Comparison of ENCODE assay signal across 24 mouse cellular contexts in the genomic region with DNA sequence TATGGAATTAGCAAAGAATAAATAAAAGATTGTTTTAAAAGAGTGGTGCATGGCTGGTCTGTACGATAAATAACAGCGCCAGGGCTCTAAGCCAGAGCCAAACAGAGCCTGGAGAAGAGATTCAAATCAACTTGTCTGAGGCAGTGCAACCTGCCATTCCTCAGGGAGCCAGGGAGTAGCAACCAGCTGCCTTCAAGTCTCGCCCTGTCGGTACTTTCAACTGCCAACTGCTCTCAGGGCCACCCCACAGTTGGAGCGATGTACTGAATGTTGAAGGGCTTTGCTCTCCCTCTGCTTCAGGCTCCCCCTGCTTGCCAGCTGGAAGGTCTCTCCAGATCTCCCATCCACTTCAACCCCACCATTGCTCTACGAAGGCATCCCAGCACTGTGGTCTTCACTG. TPM values are rescaled to one million over a fixed set of nuclear protein-coding genes. Genes with fewer than 3 reads are reported as not detected.
DNase-seq lines count a peak whose midpoint lies in the region; ATAC-seq and TF ChIP-seq lines count a peak whose summit lies in the region.
"Had no signal": no experiment of that assay in that cellular context is flagged by ENCODE, and none has a peak within 500 bp of the region (broad histone marks: within the 10 kb centered on the region; RNA-seq: fewer than 3 reads in every experiment).

No protein-coding gene starts in this region.

- DNase-seq in forebrain, embryonic 14.5 days (ENCODE audit: low spot score), result peak; percentile 53
- DNase-seq in forebrain, embryonic 10.5 days (ENCODE audit: extremely low spot score, low spot score), result no peak
- no peak for DNase-seq in hindbrain, embryonic 11.5 days (ENCODE audit: low spot score)
- DNase-seq in midbrain, postnatal 0 days (ENCODE audit: low spot score), result peak; percentile 24
- DNase-seq in right cerebral cortex, adult 18-20 months, result no peak
- DNase-seq: cerebellum, adult 18-20 months; cerebellum, postnatal 14 days; gastrocnemius, postnatal 25 days had no signal

- ATAC-seq in forebrain, embryonic 14.5 days, result peak; percentile 37; the same call in 1 of the 2 replicates
- ATAC-seq in hindbrain, embryonic 15.5 days (ENCODE audit: low FRiP score, low read depth), result no peak
- no peak for ATAC-seq in hindbrain, embryonic 11.5 days (ENCODE audit: low FRiP score)
- ATAC-seq in midbrain, postnatal 0 days (ENCODE audit: low FRiP score), result no peak
- ATAC-seq in midbrain, embryonic 15.5 days (replicated peaks), result no peak
- ATAC-seq: activated CD4-positive, CD25-positive, alpha-beta regulatory T cell, adult 4 months; inflammation-experienced regulatory T-cells, adult 6 months; intestine, postnatal 0 days; Patski had no signal

- no peak overlapping the region for H3K4me2 ChIP-seq in forebrain, embryonic 14.5 days (ENCODE audit: low read length)
- no peak overlapping the region for H3K4me2 ChIP-seq in hindbrain, embryonic 15.5 days
- no peak overlapping the region for H3K4me2 ChIP-seq in hindbrain, embryonic 11.5 days (replicated peaks; ENCODE audit: low read depth, low read length)
- no peak overlapping the region for H3K4me2 ChIP-seq in midbrain, postnatal 0 days (ENCODE audit: low read depth, low read length, poor library complexity, severe bottlenecking)
- no peak overlapping the region for H3K4me2 ChIP-seq in midbrain, embryonic 15.5 days
- H3K4me2 ChIP-seq: embryonic facial prominence, embryonic 15.5 days; heart, embryonic 12.5 days; hindbrain, embryonic 12.5 days had no signal

- H3K9ac ChIP-seq in forebrain, embryonic 14.5 days (ENCODE audit: low read length), result no peak overlapping the region
- no peak overlapping the region for H3K9ac ChIP-seq in hindbrain, embryonic 15.5 days
- H3K9ac ChIP-seq in hindbrain, embryonic 11.5 days (ENCODE audit: low read depth, low read length), result no peak overlapping the region
- no peak overlapping the region for H3K9ac ChIP-seq in midbrain, postnatal 0 days (replicated peaks; ENCODE audit: low read length, poor library complexity, severe bottlenecking)
- H3K9ac ChIP-seq in midbrain, embryonic 15.5 days, result no peak overlapping the region
- H3K9ac ChIP-seq: embryonic facial prominence, embryonic 15.5 days; heart, embryonic 12.5 days; hindbrain, embryonic 12.5 days had no signal

- no peaks in the 10 kb centered on the region for H3K9me3 ChIP-seq in forebrain, embryonic 14.5 days (replicated peaks; ENCODE audit: control insufficient read depth, low read length)
- H3K9me3 ChIP-seq in forebrain, embryonic 10.5 days, result no peaks in the 10 kb centered on the region
- no peaks in the 10 kb centered on the region for H3K9me3 ChIP-seq in hindbrain, embryonic 15.5 days
- no peaks in the 10 kb centered on the region for H3K9me3 ChIP-seq in hindbrain, embryonic 11.5 days (ENCODE audit: control insufficient read depth, low read length)
- H3K9me3 ChIP-seq in midbrain, postnatal 0 days (ENCODE audit: low read length), result no peaks in the 10 kb centered on the region
- no peaks in the 10 kb centered on the region for H3K9me3 ChIP-seq in midbrain, embryonic 15.5 days
- H3K9me3 ChIP-seq: embryonic facial prominence, embryonic 15.5 days; heart, embryonic 12.5 days; hindbrain, embryonic 12.5 days had no signal

- peaks cover 20% of the 10 kb centered on the region for H3K27me3 ChIP-seq in forebrain, embryonic 14.5 days (replicated peaks; ENCODE audit: control insufficient read depth, insufficient read depth, low read length)
- H3K27me3 ChIP-seq in forebrain, embryonic 10.5 days (ENCODE audit: poor library complexity, severe bottlenecking), result peaks cover 23% of the 10 kb centered on the region
- no peaks in the 10 kb centered on the region for H3K27me3 ChIP-seq in hindbrain, embryonic 15.5 days
- no peaks in the 10 kb centered on the region for H3K27me3 ChIP-seq in hindbrain, embryonic 11.5 days (ENCODE audit: control insufficient read depth, insufficient read depth, low read length)
- no peaks in the 10 kb centered on the region for H3K27me3 ChIP-seq in midbrain, postnatal 0 days (ENCODE audit: insufficient read depth, low read length)
- no peaks in the 10 kb centered on the region for H3K27me3 ChIP-seq in midbrain, embryonic 15.5 days (replicated peaks)
- H3K27me3 ChIP-seq: hindbrain, embryonic 12.5 days had no signal

- H3K36me3 ChIP-seq in forebrain, embryonic 14.5 days (ENCODE audit: control insufficient read depth, insufficient read depth, low read length), result no peaks in the 10 kb centered on the region
- no peaks in the 10 kb centered on the region for H3K36me3 ChIP-seq in forebrain, embryonic 10.5 days (replicated peaks)
- H3K36me3 ChIP-seq in hindbrain, embryonic 15.5 days, result no peaks in the 10 kb centered on the region
- H3K36me3 ChIP-seq in hindbrain, embryonic 11.5 days (ENCODE audit: control insufficient read depth, insufficient read depth, low read length), result no peaks in the 10 kb centered on the region
- no peaks in the 10 kb centered on the region for H3K36me3 ChIP-seq in midbrain, postnatal 0 days (ENCODE audit: insufficient read depth, low read length)
- no peaks in the 10 kb centered on the region for H3K36me3 ChIP-seq in midbrain, embryonic 15.5 days (replicated peaks)
- H3K36me3 ChIP-seq: embryonic facial prominence, embryonic 15.5 days; heart, embryonic 12.5 days; hindbrain, embryonic 12.5 days had no signal

- WGBS in forebrain, embryonic 14.5 days, result 44% methylated on average over 6 of the region's 6 CpGs
- WGBS in forebrain, embryonic 10.5 days, result 52% methylated on average over 6 of the region's 6 CpGs
- 43% methylated on average over 6 of the region's 6 CpGs for WGBS in hindbrain, embryonic 15.5 days
- 57% methylated on average over 6 of the region's 6 CpGs for WGBS in hindbrain, embryonic 11.5 days
- WGBS in midbrain, postnatal 0 days, result 43% methylated on average over 6 of the region's 6 CpGs
- 40% methylated on average over 6 of the region's 6 CpGs for WGBS in midbrain, embryonic 15.5 days

- TF ChIP-seq CTCF in midbrain, postnatal 0 days (IDR thresholded peaks at IDR 0.05), result peak; percentile 16; the same call in 1 of the 2 replicates

- no peak overlapping the region for H3K4me3 ChIP-seq in forebrain, embryonic 14.5 days (ENCODE audit: low read depth, low read length)
- H3K4me3 ChIP-seq in forebrain, embryonic 10.5 days, result no peak overlapping the region
- H3K4me3 ChIP-seq in hindbrain, embryonic 15.5 days, result no peak overlapping the region
- no peak overlapping the region for H3K4me3 ChIP-seq in hindbrain, embryonic 11.5 days (ENCODE audit: low read depth, low read length)
- no peak overlapping the region for H3K4me3 ChIP-seq in midbrain, postnatal 0 days (ENCODE audit: low read depth, low read length)
- no peak overlapping the region for H3K4me3 ChIP-seq in midbrain, embryonic 15.5 days
- H3K4me3 ChIP-seq: embryonic facial prominence, embryonic 15.5 days; erythroblast, embryonic 14.5 days; gastrocnemius, adult 2 months; heart, embryonic 12.5 days; hindbrain, embryonic 12.5 days had no signal

- H3K27ac ChIP-seq in forebrain, embryonic 14.5 days (ENCODE audit: low read depth, low read length), result no peak overlapping the region
- no peak overlapping the region for H3K27ac ChIP-seq in forebrain, embryonic 10.5 days
- 0 out of 2 replicates have a peak overlapping the region, but pooled peaks have one; percentile 23 for H3K27ac ChIP-seq in hindbrain, embryonic 15.5 days (replicated peaks)
- H3K27ac ChIP-seq in hindbrain, embryonic 11.5 days (ENCODE audit: low read depth, low read length), result no peak overlapping the region
- no peak overlapping the region for H3K27ac ChIP-seq in midbrain, postnatal 0 days (ENCODE audit: low read depth, low read length)
- no peak overlapping the region for H3K27ac ChIP-seq in midbrain, embryonic 15.5 days
- H3K27ac ChIP-seq: embryonic facial prominence, embryonic 15.5 days; gastrocnemius, adult 2 months; hindbrain, embryonic 12.5 days had no signal

- H3K4me1 ChIP-seq in forebrain, embryonic 14.5 days (ENCODE audit: control insufficient read depth, insufficient read depth, low read length), result peaks cover 14% of the 10 kb centered on the region
- H3K4me1 ChIP-seq in forebrain, embryonic 10.5 days, result peaks cover 16% of the 10 kb centered on the region
- peaks cover 15% of the 10 kb centered on the region for H3K4me1 ChIP-seq in hindbrain, embryonic 15.5 days (replicated peaks)
- H3K4me1 ChIP-seq in hindbrain, embryonic 11.5 days (replicated peaks; ENCODE audit: control insufficient read depth, insufficient read depth, low read length), result peaks cover 5% of the 10 kb centered on the region; the same call in 1 of the 2 replicates
- peaks cover 9% of the 10 kb centered on the region for H3K4me1 ChIP-seq in midbrain, postnatal 0 days (ENCODE audit: insufficient read depth, low read length)
- H3K4me1 ChIP-seq in midbrain, embryonic 15.5 days, result peaks cover 9% of the 10 kb centered on the region
- H3K4me1 ChIP-seq: embryonic facial prominence, embryonic 15.5 days had no signal

RNA-seq across cellular contexts. Expression of a gene that starts 55.7 kb away (rescaled TPM):
- polyA plus RNA-seq in forebrain, embryonic 14.5 days (2014; fragmentation: Nextera tagmentation; extraction: Ambion mirVana), result 4.7 and 6.8 TPM in 2 replicates
- 0.10 and 0.11 TPM in 2 replicates for polyA plus RNA-seq in forebrain, embryonic 10.5 days (2016; fragmentation: Nextera tagmentation; extraction: Ambion mirVana)
- polyA plus RNA-seq in hindbrain, embryonic 15.5 days (2015; fragmentation: Nextera tagmentation; extraction: Ambion mirVana), result 32.5 and 40.0 TPM in 2 replicates
- polyA plus RNA-seq in hindbrain, embryonic 11.5 days (2014; fragmentation: Nextera tagmentation; extraction: Ambion mirVana), result 4.5 and 6.4 TPM in 2 replicates
- 349 and 393 TPM in 2 replicates for total RNA-seq in midbrain, postnatal 0 days (2014; rRNA removed)
- 57.0 and 61.8 TPM in 2 replicates for polyA plus RNA-seq in midbrain, postnatal 0 days (2015; fragmentation: Nextera tagmentation; extraction: Ambion mirVana)
- polyA plus RNA-seq in midbrain, embryonic 15.5 days (2015; fragmentation: Nextera tagmentation; extraction: Ambion mirVana), result 28.3 and 33.3 TPM in 2 replicates
- total RNA-seq: CH12.LX; common myeloid progenitor, adult 5-6 weeks; gastrocnemius, adult 2 months; gastrocnemius, postnatal 25 days; granulocyte monocyte progenitor cell, adult 5-6 weeks; heart, postnatal 25 days had no signal
- polyA plus RNA-seq: activated CD4-positive, CD25-positive, alpha-beta regulatory T cell, adult 4 months; erythroblast, embryonic 14.5 days; heart, embryonic 12.5 days; heart, embryonic 16.5 days; inflammation-experienced regulatory T-cells, adult 6 months; Patski had no signal

RNA-seq across cellular contexts. Expression of a gene that starts 58.1 kb away (rescaled TPM):
- polyA plus RNA-seq in forebrain, embryonic 14.5 days (2014; fragmentation: Nextera tagmentation; extraction: Ambion mirVana), result 17.5 and 17.6 TPM in 2 replicates
- 44.4 and 44.7 TPM in 2 replicates for polyA plus RNA-seq in forebrain, embryonic 10.5 days (2016; fragmentation: Nextera tagmentation; extraction: Ambion mirVana)
- 16.5 and 17.7 TPM in 2 replicates for polyA plus RNA-seq in hindbrain, embryonic 15.5 days (2015; fragmentation: Nextera tagmentation; extraction: Ambion mirVana)
- 21.9 and 22.7 TPM in 2 replicates for polyA plus RNA-seq in hindbrain, embryonic 11.5 days (2014; fragmentation: Nextera tagmentation; extraction: Ambion mirVana)
- total RNA-seq in midbrain, postnatal 0 days (2014; rRNA removed), result 13.5 and 20.0 TPM in 2 replicates
- 9.2 and 11.0 TPM in 2 replicates for polyA plus RNA-seq in midbrain, postnatal 0 days (2015; fragmentation: Nextera tagmentation; extraction: Ambion mirVana)
- polyA plus RNA-seq in midbrain, embryonic 15.5 days (2015; fragmentation: Nextera tagmentation; extraction: Ambion mirVana), result 17.4 and 19.5 TPM in 2 replicates

RNA-seq across cellular contexts. Expression of a gene that starts 58.2 kb away (rescaled TPM):
- 31.1 and 37.7 TPM in 2 replicates for polyA plus RNA-seq in forebrain, embryonic 14.5 days (2014; fragmentation: Nextera tagmentation; extraction: Ambion mirVana)
- polyA plus RNA-seq in forebrain, embryonic 10.5 days (2016; fragmentation: Nextera tagmentation; extraction: Ambion mirVana), result 58.1 and 59.3 TPM in 2 replicates
- 31.9 and 32.3 TPM in 2 replicates for polyA plus RNA-seq in hindbrain, embryonic 15.5 days (2015; fragmentation: Nextera tagmentation; extraction: Ambion mirVana)
- 56.2 and 67.4 TPM in 2 replicates for polyA plus RNA-seq in hindbrain, embryonic 11.5 days (2014; fragmentation: Nextera tagmentation; extraction: Ambion mirVana)
- 20.8 and 64.5 TPM in 2 replicates for total RNA-seq in midbrain, postnatal 0 days (2014; rRNA removed)
- polyA plus RNA-seq in midbrain, postnatal 0 days (2015; fragmentation: Nextera tagmentation; extraction: Ambion mirVana), result 19.0 and 20.5 TPM in 2 replicates
- polyA plus RNA-seq in midbrain, embryonic 15.5 days (2015; fragmentation: Nextera tagmentation; extraction: Ambion mirVana), result 34.7 and 36.6 TPM in 2 replicates

Comparison
In these comparisons a context has a peak if more than half of its experiments do, and no peak if none do; other contexts are left out.
1. DNase-seq: peak in forebrain, embryonic 14.5 days (single experiment) and midbrain, postnatal 0 days (single experiment); none in forebrain, embryonic 10.5 days (single experiment), hindbrain, embryonic 11.5 days (single experiment) and right cerebral cortex, adult 18-20 months (single experiment).